ENCODE assay signal across 20 mouse cellular contexts in genomic region chr6:6248500-6248899, GRCm38 (mm10). TPM values are rescaled to one million over a fixed set of nuclear protein-coding genes. Genes with fewer than 3 reads are reported as not detected.
A peak's percentile ranks its signal among the peaks of the same experiment; 100 is the strongest.
DNase-seq lines count a peak whose midpoint lies in the region; TF ChIP-seq lines count a peak whose summit lies in the region.
"Had no signal": no experiment of that assay in that cellular context is flagged by ENCODE, and none has a peak within 500 bp of the region (broad histone marks: within the 10 kb centered on the region; RNA-seq: fewer than 3 reads in every experiment).

No protein-coding gene starts in this region.

- H3K27me3 ChIP-seq in testis, adult 2 months (ENCODE audit: control insufficient read depth, insufficient read depth, low read length) = no peaks in the 10 kb centered on the region
- H3K27me3 ChIP-seq: heart, embryonic 15.5 days; midbrain, embryonic 13.5 days had no signal

- H3K4me1 ChIP-seq in testis, adult 2 months (ENCODE audit: control insufficient read depth, insufficient read depth, low read length) = peaks cover 6% of the 10 kb centered on the region
- H3K4me1 ChIP-seq: embryonic facial prominence, embryonic 13.5 days; heart, embryonic 15.5 days; hindbrain, embryonic 10.5 days; midbrain, embryonic 13.5 days had no signal

- peak; percentile 25 for DNase-seq in kidney, adult 11 months
- no peak for DNase-seq in kidney, postnatal 4 days
- DNase-seq in testis, postnatal 14 days (ENCODE audit: low spot score) = no peak
- peak; percentile 36 for DNase-seq in kidney, postnatal 14 days
- no peak for DNase-seq in layer of hippocampus, adult 2 months (ENCODE audit: low spot score in 2 of 2)
- DNase-seq in adipocyte (ENCODE audit: low spot score) = no peak
- no peak for DNase-seq in right cerebral cortex, postnatal 4 days
- DNase-seq: adrenal gland, postnatal 25 days; cerebellum, adult 9-11 months; gastrocnemius, adult 2 months; heart, adult 18-20 months; lung, adult 18-20 months; thymus, adult 18-20 months had no signal

- peak; percentile 69 for TF ChIP-seq POLR2A in testis, adult 2 months (IDR thresholded peaks at IDR 0.05; ENCODE audit: control insufficient read depth, low read depth, low read length)

- no peaks in the 10 kb centered on the region for H3K36me3 ChIP-seq in testis, adult 2 months (ENCODE audit: control insufficient read depth, insufficient read depth, low read length)
- H3K36me3 ChIP-seq: embryonic facial prominence, embryonic 13.5 days; G1E; heart, embryonic 15.5 days; hindbrain, embryonic 10.5 days; midbrain, embryonic 13.5 days had no signal

- peak overlapping the region; percentile 80 for H3K27ac ChIP-seq in testis, adult 2 months (ENCODE audit: control insufficient read depth, insufficient read depth, low read depth, low read length)
- H3K27ac ChIP-seq in layer of hippocampus, adult 2 months = no peak overlapping the region
- H3K27ac ChIP-seq: gastrocnemius, adult 2 months; heart, embryonic 15.5 days; hindbrain, embryonic 10.5 days; macrophage; midbrain, embryonic 13.5 days had no signal

- H3K4me3 ChIP-seq in testis, adult 2 months (ENCODE audit: control insufficient read depth, low read depth, low read length) = peak overlapping the region; percentile 86
- H3K4me3 ChIP-seq in layer of hippocampus, adult 2 months = no peak overlapping the region
- H3K4me3 ChIP-seq: embryonic facial prominence, embryonic 13.5 days; gastrocnemius, adult 2 months; heart, embryonic 15.5 days; hindbrain, embryonic 10.5 days; midbrain, embryonic 13.5 days had no signal

- no peak for TF ChIP-seq CTCF in testis, adult 2 months (IDR thresholded peaks at IDR 0.05; ENCODE audit: control insufficient read depth, insufficient read depth, insufficient replicate concordance, low read depth, low read length)
- TF ChIP-seq CTCF in layer of hippocampus, adult 2 months (conservative IDR thresholded peaks at IDR 0.05) = no peak

RNA-seq across cellular contexts. Expression of gene Slc25a13, which starts 31.5 kb away (rescaled TPM):
- polyA plus RNA-seq in testis, adult 2 months (2012; rRNA removed) = 1.4 and 1.9 TPM in 2 replicates
- 1 to 10 TPM; 3.4 to 3.7 TPM for total RNA-seq in layer of hippocampus, adult 2 months (2021)

Comparison
In these comparisons a context has a peak if more than half of its experiments do, and no peak if none do; other contexts are left out.
1. DNase-seq: peak in kidney, adult 11 months (single experiment) and kidney, postnatal 14 days (single experiment); none in kidney, postnatal 4 days (0 of 2), testis, postnatal 14 days (single experiment), layer of hippocampus, adult 2 months (0 of 2), adipocyte (single experiment) and right cerebral cortex, postnatal 4 days (single experiment).